Mouse (Mus musculus) kidney, adult 2 months (tissue): Measurements from ENCODE around the gene Ugt2b36.

Experiments
- CTCF ChIP-seq: fragments of 200-500 bp; conservative IDR thresholded peaks from 2 replicates; pipeline ENCODE4 v1.5.1; 2011; ENCODE audit warnings: low read depth, mild to moderate bottlenecking, control low read depth, low read length, moderate library complexity, mixed read lengths; ENCODE audit not compliant: insufficient read depth, insufficient read length
- POLR2A ChIP-seq: fragments of 200-500 bp; IDR thresholded peaks from one replicate; pipeline ENCODE4 v1.6.1; 2011; ENCODE audit warnings: low read depth, low read length, control low read depth

GRCm38 (mm10) chr5:87089264-87089663, 3.1 kb downstream of the Ugt2b36 start:
- no peak for TF ChIP-seq CTCF
- no peak for TF ChIP-seq POLR2A
